Comparison of ENCODE assay signal across 14 mouse cellular contexts in the genomic region with DNA sequence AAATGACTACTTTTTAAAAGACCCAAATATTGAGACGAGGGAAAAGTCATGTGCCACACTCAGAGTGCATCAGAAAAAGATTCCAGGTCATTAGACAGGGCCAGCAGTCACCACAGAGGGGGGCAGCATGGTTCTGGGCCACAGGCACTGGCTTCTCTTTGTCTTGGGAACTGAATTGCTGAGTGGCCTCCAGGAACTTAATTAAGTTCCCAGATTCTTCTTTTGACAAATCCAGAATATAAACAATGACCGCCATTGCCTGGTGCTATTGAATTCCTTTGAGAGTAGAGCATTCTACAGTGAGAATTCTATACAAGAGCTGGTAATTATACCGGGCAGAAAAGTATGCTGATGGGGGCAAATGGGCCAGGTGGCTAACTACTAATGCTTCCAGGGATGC.
DNase-seq lines count a peak whose midpoint lies in the region; ATAC-seq and TF ChIP-seq lines count a peak whose summit lies in the region.
"Had no signal": no experiment of that assay in that cellular context is flagged by ENCODE, and none has a peak within 500 bp of the region (broad histone marks: within the 10 kb centered on the region; RNA-seq: fewer than 3 reads in every experiment).

No protein-coding gene starts in this region.

- TF ChIP-seq CTCF in cerebellum, adult 2 months (IDR thresholded peaks at IDR 0.05; ENCODE audit: borderline replicate concordance, insufficient read depth, low read depth, low read length), result no peak

- H3K36me3 ChIP-seq in forebrain, embryonic 16.5 days (ENCODE audit: control insufficient read depth, insufficient read depth), result no peaks in the 10 kb centered on the region
- H3K36me3 ChIP-seq in midbrain, embryonic 14.5 days (ENCODE audit: control insufficient read depth, insufficient read depth, low read length), result no peaks in the 10 kb centered on the region
- H3K36me3 ChIP-seq: limb, embryonic 10.5 days had no signal

- no peaks in the 10 kb centered on the region for H3K9me3 ChIP-seq in forebrain, embryonic 16.5 days (ENCODE audit: control insufficient read depth, low read length)
- H3K9me3 ChIP-seq in midbrain, embryonic 14.5 days (ENCODE audit: control insufficient read depth, low read length), result no peaks in the 10 kb centered on the region
- H3K9me3 ChIP-seq: limb, embryonic 10.5 days had no signal

- H3K27me3 ChIP-seq in cerebellum, adult 2 months (ENCODE audit: control insufficient read depth, insufficient read depth, low read length), result no peaks in the 10 kb centered on the region
- H3K27me3 ChIP-seq in forebrain, embryonic 16.5 days (replicated peaks; ENCODE audit: control insufficient read depth, insufficient read depth, low read length), result no peaks in the 10 kb centered on the region
- no peaks in the 10 kb centered on the region for H3K27me3 ChIP-seq in midbrain, embryonic 14.5 days (ENCODE audit: control insufficient read depth, insufficient read depth, low read length)

- H3K27ac ChIP-seq in cerebellum, adult 2 months (ENCODE audit: insufficient read depth, low read length), result no peak overlapping the region
- H3K27ac ChIP-seq in forebrain, embryonic 16.5 days (ENCODE audit: low read length), result no peak overlapping the region
- H3K27ac ChIP-seq in midbrain, embryonic 14.5 days (replicated peaks; ENCODE audit: low read depth, low read length), result no peak overlapping the region
- H3K27ac ChIP-seq: limb, embryonic 10.5 days had no signal

- H3K4me3 ChIP-seq in cerebellum, adult 2 months (replicated peaks; ENCODE audit: insufficient read depth, low read depth, low read length), result no peak overlapping the region
- H3K4me3 ChIP-seq in forebrain, embryonic 16.5 days (replicated peaks; ENCODE audit: low read length), result no peak overlapping the region
- no peak overlapping the region for H3K4me3 ChIP-seq in midbrain, embryonic 14.5 days (replicated peaks; ENCODE audit: low read depth, low read length)
- H3K4me3 ChIP-seq: erythroblast, embryonic 14.5 days; limb, embryonic 10.5 days had no signal

- peak; percentile 94 for ATAC-seq in forebrain, embryonic 16.5 days
- peak; percentile 70; the same call in 1 of the 2 replicates for ATAC-seq in midbrain, embryonic 14.5 days (ENCODE audit: low FRiP score, low TSS enrichment)

- 30% methylated on average over 3 of the region's 3 CpGs for WGBS in cerebellum, adult 2 months
- WGBS in forebrain, embryonic 16.5 days, result 1% methylated on average over 3 of the region's 3 CpGs
- WGBS in midbrain, embryonic 14.5 days, result 4% methylated on average over 3 of the region's 3 CpGs

- H3K4me1 ChIP-seq in cerebellum, adult 2 months (ENCODE audit: control insufficient read depth, insufficient read depth, low read length), result no peaks in the 10 kb centered on the region
- H3K4me1 ChIP-seq in forebrain, embryonic 16.5 days (replicated peaks; ENCODE audit: control insufficient read depth, insufficient read depth, low read length), result peaks cover 6% of the 10 kb centered on the region
- no peaks in the 10 kb centered on the region for H3K4me1 ChIP-seq in midbrain, embryonic 14.5 days (ENCODE audit: control insufficient read depth, insufficient read depth, low read length)

- H3K9ac ChIP-seq in forebrain, embryonic 16.5 days (replicated peaks; ENCODE audit: low read depth, low read length), result no peak overlapping the region
- no peak overlapping the region for H3K9ac ChIP-seq in midbrain, embryonic 14.5 days (replicated peaks; ENCODE audit: low read length)

- TF ChIP-seq POLR2A in cerebellum, adult 2 months (IDR thresholded peaks at IDR 0.05; ENCODE audit: borderline replicate concordance, insufficient read depth, low read length), result no peak

- DNase-seq in cerebellum, adult 2 months, result peak; percentile 19 to 34
- peak; percentile 10 to 11 for DNase-seq in cerebellum, postnatal 36 days
- DNase-seq in midbrain, embryonic 14.5 days, result peak; percentile 33
- DNase-seq in c-Kit-positive CD71-positive TER-119-positive erythroid progenitor cells, embryonic 14.5 days (ENCODE audit: low spot score), result no peak
- DNase-seq in gastrocnemius, postnatal 10 days, result no peak
- DNase-seq in spleen, postnatal 36 days (ENCODE audit: low spot score in 2 of 2), result no peak
- DNase-seq: heart, adult 11 months; heart, postnatal 4 days; kidney, postnatal 4 days; lung, adult 2 months; right cerebral cortex, adult 18-20 months had no signal

- no peak overlapping the region for H3K4me2 ChIP-seq in forebrain, embryonic 16.5 days (ENCODE audit: low read length)
- no peak overlapping the region for H3K4me2 ChIP-seq in midbrain, embryonic 14.5 days (ENCODE audit: low read length)

Comparison
In these comparisons a context has a peak if more than half of its experiments do, and no peak if none do; other contexts are left out.
1. DNase-seq: peak in cerebellum, adult 2 months (2 of 2), cerebellum, postnatal 36 days (2 of 2) and midbrain, embryonic 14.5 days (single experiment); none in c-Kit-positive CD71-positive TER-119-positive erythroid progenitor cells, embryonic 14.5 days (single experiment), gastrocnemius, postnatal 10 days (single experiment) and spleen, postnatal 36 days (0 of 2).